Mouse (Mus musculus) kidney, adult 9 months (tissue): ENCODE measurements around the gene Gabarapl2.
A peak's percentile ranks its signal among the peaks of the same experiment; 100 is the strongest.

Experiments used
- DNase-seq: peaks from one replicate; pipeline ENCODE4 v3.0.0; 2022

The Gabarapl2 gene

GRCm38 (mm10) chr8:111940171-111941100 lies at the start of gene Gabarapl2:
TSS of gene Gabarapl2 (plus strand) at chr8:111940703.
- DNase-seq, result peak; percentile 98

GRCm38 (mm10) chr8:111890911-111891303 lies 49.6 kb upstream of the Gabarapl2 start:
- DNase-seq, result no peak

- no peak for DNase-seq
Measured at GRCm38 (mm10) chr8:111891983-111892382, 48.5 kb upstream of the Gabarapl2 start.

DNA sequence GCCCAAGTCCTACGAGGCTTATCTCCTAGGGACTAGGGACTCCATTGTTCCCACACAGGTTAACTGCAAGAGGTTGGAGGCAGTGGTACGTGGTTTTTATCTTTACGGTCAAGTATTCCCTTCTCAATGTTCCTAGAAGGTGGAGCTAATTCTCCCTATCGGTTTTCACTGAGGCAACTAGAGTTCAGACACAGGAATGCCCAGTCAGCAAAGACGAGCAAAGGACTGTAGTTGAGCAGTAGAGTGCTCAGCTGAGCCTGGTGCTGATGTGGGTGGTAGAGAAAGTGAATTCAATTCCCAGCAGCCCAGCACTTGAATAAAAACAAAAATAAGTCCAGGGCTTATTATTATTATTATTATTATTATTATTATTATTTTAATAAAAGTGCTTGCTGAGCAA lies 47.9 kb upstream of the Gabarapl2 start:
- DNase-seq, result no peak

DNA sequence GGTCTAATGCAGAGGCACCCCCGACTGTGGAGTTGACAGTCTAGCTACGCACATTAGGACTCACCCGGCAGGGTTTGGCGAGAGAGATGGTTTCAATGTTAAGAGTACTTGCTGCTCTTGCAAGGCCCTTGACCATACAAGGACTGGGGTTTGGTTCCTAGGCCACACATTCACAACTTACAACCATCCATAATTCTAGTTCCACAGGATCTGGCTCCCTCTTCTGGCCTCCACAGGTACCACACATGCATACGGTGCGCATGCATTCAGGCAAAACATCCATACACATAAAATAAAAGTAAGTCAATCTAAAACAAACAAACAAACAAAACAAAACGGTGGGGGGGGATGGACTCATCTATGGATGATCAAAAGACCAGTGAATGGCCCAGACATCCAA lies 45.5 kb upstream of the Gabarapl2 start:
- DNase-seq, result no peak

DNA sequence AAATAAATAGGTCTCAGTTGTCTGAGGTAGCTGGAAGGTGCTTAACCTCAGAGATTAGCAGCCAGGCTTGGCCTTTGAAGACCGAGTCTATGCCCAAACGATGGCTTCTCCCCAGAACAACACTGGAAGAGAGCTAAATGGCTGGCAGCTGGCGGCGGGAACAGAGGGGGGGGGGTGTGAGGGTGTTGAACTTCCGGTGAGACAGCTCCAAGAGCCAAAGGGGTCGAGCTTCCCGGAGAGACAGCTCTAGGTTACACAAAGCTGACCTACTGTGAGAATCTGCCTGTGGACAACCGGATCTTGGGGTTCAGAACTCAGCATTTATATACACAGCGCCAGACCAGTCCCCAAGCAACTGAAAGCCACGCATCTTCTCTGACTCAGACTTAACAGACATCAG lies 41.9 kb upstream of the Gabarapl2 start:
- no peak for DNase-seq

DNA sequence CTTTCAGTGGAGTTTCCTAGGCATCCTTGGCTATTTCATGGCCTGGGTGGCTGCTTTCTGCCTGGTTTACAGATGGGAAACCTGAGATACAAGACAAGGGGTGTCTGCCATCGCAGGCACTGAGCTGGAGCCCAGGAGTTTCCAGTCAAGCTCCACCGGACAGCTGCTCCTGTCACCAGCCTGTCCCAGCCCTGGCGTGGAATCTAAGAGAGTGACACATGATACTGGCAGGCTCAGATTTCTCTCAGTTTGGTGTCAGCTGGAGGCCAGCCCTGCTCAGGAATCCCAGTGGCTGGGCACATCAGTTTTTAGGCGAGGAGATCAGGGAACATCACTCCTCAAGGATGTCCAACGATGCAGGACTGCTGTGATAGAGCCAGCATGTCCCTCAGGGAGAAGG lies 38.4 kb upstream of the Gabarapl2 start:
- no peak for DNase-seq

GRCm38 (mm10) chr8:111905500-111906121 lies 34.9 kb upstream of the Gabarapl2 start:
- no peak for DNase-seq

- DNase-seq, result no peak
Measured at GRCm38 (mm10) chr8:111909621-111910450, 30.7 kb upstream of the Gabarapl2 start, which contains the start of gene Chst5. TSS of gene Chst5 (minus strand) at chr8:111910447.

DNA sequence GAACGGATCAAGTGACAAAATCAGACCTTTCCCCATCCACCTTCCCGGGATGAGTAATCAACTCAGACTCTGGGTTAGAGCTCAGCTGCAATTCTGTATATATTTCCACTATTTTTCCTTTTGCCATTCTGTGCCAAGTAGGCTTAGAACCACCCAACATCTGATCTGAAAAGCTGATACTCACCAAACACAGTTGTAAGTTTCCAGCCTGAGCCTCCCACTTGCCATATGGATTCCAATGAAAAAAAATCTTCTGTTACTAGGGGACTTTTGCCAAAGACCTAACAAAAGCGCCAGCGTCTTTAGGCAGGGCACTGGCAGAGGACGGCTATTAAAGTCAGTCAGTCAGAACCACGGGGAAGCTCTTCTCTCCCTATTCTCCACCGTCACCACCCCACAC lies 28.9 kb upstream of the Gabarapl2 start:
- no peak for DNase-seq

DNA sequence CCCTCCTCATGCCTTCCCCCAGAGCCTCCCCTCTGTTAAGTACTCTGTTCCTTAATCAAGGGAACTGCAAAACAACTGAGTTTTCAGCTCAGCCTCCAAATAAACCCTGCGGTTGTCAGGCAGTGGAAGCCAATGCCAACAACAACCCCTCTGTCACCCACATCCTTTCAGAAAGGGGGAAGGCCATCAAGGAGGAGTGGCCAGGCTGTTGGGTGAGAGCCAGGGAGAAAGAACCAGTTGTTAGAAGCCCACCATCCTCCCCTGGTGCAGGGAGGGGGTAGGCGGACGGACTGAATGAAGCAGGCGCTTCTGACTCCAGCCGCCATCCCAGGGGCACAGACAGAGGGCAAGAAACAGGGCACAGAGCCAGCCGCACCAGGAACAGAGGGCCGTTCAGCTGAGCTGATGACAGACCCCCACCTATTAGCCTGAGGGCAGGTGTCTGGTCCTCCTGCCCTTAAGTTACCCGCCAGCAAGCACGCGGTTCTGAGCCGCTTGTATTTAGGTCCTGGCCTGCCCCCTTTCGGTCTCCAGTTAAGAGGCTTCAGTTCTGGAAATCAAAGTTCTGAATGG lies 27.6 kb upstream of the Gabarapl2 start:
- DNase-seq, result no peak

- no peak for DNase-seq
Measured at GRCm38 (mm10) chr8:111919663-111920062, 20.8 kb upstream of the Gabarapl2 start.

- no peak for DNase-seq
Measured at GRCm38 (mm10) chr8:111920971-111921370, 19.5 kb upstream of the Gabarapl2 start.

- peak; percentile 50 for DNase-seq
Measured at GRCm38 (mm10) chr8:111923383-111923804, 17.1 kb upstream of the Gabarapl2 start.

- no peak for DNase-seq
Measured at GRCm38 (mm10) chr8:111924976-111925375, 15.5 kb upstream of the Gabarapl2 start.

GRCm38 (mm10) chr8:111929648-111930344 lies 10.7 kb upstream of the Gabarapl2 start:
- no peak for DNase-seq

DNA sequence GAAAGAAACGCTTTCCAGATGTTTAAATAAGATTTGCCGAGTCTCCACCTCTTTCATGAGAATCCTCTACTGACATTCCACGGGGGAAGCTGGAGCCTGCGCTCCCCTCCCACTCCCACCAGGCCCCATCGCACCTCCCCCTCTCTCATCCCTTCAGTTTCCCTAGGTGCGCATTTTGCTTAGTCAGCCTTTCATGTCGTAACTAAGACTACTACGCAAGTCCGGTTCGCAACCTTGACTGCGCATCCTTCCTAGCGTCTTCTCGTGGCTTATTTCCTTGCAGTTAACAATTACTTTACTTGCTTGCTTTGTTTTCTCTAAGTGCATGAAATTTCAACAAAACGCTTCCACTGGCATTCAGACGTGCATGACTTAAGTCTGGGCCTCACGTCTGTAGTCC lies 8.8 kb upstream of the Gabarapl2 start:
- no peak for DNase-seq

DNA sequence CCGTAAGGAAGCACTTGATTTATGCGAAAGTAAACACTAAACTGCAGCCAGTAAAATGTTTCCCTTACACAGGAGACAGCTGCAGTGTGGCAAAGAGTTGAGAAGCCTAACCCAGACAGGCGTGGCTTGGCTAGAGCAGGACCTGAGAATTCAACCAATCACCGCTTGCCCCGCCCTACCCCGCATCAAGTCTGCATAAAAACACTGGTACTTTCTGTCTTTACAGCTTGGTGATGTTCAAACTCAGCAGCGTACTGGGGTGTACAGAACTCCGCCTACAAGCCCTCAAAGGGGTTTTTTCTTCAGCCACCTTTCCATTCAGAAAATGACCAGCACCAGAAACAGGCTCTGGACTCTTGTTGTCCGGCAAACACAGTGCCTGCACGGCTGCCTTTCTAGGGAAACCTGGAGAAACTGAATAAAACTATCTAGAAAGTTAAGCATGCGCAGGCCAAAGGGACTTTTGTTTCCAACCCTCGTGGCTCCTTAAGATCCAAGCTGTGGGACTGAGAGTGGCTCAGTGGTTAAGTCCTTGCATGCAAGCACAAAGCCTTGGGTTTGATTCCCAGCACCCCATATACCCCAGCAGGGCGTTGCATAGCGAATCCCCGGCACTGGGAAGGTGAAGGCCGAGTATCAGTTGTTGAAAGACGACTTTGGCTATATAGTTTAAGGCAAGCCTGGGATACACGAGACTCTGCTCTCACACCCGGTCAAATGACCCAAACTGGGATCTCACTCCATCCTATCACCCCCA lies 7.7 kb upstream of the Gabarapl2 start:
- DNase-seq, result peak; percentile 78

GRCm38 (mm10) chr8:111933348-111934076 lies 7.0 kb upstream of the Gabarapl2 start, which contains the start of gene Tmem231:
TSS of gene Tmem231 (minus strand) at chr8:111933881.
- DNase-seq, result peak; percentile 91

DNA sequence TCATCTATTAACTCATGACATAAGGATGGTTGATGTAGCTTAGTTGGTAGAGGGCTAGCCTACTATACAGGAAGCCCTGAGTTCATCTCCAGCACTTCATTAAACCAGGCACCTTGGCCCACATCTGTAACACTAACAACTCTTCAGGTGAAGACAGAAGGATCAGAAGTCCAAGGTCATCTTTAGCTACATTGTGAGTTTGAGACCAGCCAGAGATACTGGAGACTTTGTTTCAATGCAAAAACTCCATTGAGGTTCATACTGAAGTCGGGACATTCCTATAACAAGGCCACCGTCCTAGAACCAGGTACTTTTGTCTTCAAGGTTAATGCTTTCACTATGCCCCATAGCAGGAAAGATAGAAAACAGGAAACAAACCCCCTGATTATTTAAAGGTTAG lies 6.3 kb upstream of the Gabarapl2 start:
- DNase-seq, result no peak

DNA sequence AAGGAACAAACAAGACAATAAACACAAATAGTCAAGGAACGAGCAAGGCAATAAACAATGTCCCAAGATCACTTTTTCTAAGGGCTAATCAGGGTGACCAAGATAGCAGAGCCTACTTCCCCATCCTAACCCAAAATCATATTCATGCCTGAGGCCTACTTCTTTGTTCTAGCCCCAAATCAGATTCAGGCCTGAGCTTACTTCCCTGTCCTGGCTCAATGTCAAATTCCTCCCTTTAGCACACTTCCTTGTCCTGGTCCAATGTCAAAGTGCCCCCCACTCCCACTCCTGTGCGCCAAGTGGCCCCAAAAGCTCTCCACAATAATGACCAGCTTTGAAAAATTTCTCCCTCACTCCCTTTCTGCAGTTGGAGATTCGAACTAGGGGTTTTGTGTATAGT lies 3.3 kb upstream of the Gabarapl2 start:
- DNase-seq, result peak; percentile 19
